In the genomic region with DNA sequence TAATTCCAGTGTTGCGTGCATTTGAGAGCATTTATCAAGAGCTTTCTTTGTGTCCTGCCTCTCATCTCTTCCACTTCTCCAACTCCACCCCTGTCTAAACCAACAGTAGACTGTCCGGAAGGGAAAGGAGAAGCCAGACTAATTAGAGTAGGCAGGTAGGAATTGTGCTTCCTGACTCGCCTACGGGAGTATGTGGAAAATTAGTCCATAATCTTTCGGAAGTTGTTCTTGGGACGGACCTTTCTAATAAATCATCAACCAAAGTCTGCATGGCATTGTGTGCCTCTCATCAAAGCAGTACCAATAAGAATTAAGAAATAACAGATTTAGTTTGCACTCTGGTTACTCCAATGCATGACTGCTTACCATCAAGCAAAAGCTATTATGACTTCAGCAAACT, we compare ENCODE assay signal across 8 mouse cellular contexts. TPM values are rescaled to one million over a fixed set of nuclear protein-coding genes. Genes with fewer than 3 reads are reported as not detected.
A peak's percentile ranks its signal among the peaks of the same experiment; 100 is the strongest.
DNase-seq lines count a peak whose midpoint lies in the region; ATAC-seq and TF ChIP-seq lines count a peak whose summit lies in the region.

No protein-coding gene starts in this region.

- no peak for ATAC-seq in embryonic facial prominence, embryonic 13.5 days (ENCODE audit: insufficient number of reproducible peaks, insufficient read depth, low FRiP score, low TSS enrichment, low read depth)
- ATAC-seq in hindbrain, embryonic 14.5 days (ENCODE audit: low FRiP score): no peak
- ATAC-seq in midbrain, embryonic 14.5 days (ENCODE audit: low FRiP score, low TSS enrichment): no peak

- no peaks in the 10 kb centered on the region for H3K27me3 ChIP-seq in kidney, adult 2 months (replicated peaks; ENCODE audit: control insufficient read depth, insufficient read depth, low read length)
- no peaks in the 10 kb centered on the region for H3K27me3 ChIP-seq in embryonic facial prominence, embryonic 13.5 days
- no peaks in the 10 kb centered on the region for H3K27me3 ChIP-seq in hindbrain, embryonic 14.5 days (ENCODE audit: control insufficient read depth, insufficient read depth, low read length)
- no peaks in the 10 kb centered on the region for H3K27me3 ChIP-seq in midbrain, embryonic 14.5 days (ENCODE audit: control insufficient read depth, insufficient read depth, low read length)

- 27% methylated on average over 6 of the region's 6 CpGs for WGBS in kidney, adult 2 months
- WGBS in embryonic facial prominence, embryonic 13.5 days: 71% methylated on average over 6 of the region's 6 CpGs
- 86% methylated on average over 6 of the region's 6 CpGs for WGBS in hindbrain, embryonic 14.5 days
- 88% methylated on average over 6 of the region's 6 CpGs for WGBS in midbrain, embryonic 14.5 days

- peak overlapping the region; percentile 92 for H3K27ac ChIP-seq in kidney, adult 2 months (ENCODE audit: insufficient read depth, low read depth, low read length)
- H3K27ac ChIP-seq in embryonic facial prominence, embryonic 13.5 days: 0 out of 2 replicates have a peak overlapping the region, but pooled peaks have one; percentile 97
- H3K27ac ChIP-seq in hindbrain, embryonic 14.5 days: no peak overlapping the region
- H3K27ac ChIP-seq in midbrain, embryonic 14.5 days (replicated peaks; ENCODE audit: low read depth, low read length): no peak overlapping the region

- DNase-seq in kidney, adult 2 months: peak; percentile 61
- no peak for DNase-seq in kidney, adult 11 months
- DNase-seq in hindbrain, embryonic 14.5 days (ENCODE audit: low spot score): no peak
- no peak for DNase-seq in midbrain, embryonic 14.5 days
- DNase-seq in cerebellum, adult 9-11 months: no peak
- no peak for DNase-seq in thymus, adult 18-20 months
- DNase-seq in T-cell, adult 2 months (ENCODE audit: low spot score): no peak

- H3K9me3 ChIP-seq in embryonic facial prominence, embryonic 13.5 days: no peaks in the 10 kb centered on the region
- H3K9me3 ChIP-seq in hindbrain, embryonic 14.5 days (ENCODE audit: control insufficient read depth, low read length): no peaks in the 10 kb centered on the region
- H3K9me3 ChIP-seq in midbrain, embryonic 14.5 days (ENCODE audit: control insufficient read depth, low read length): no peaks in the 10 kb centered on the region

- H3K36me3 ChIP-seq in kidney, adult 2 months (ENCODE audit: control insufficient read depth, insufficient read depth, low read length): no peaks in the 10 kb centered on the region
- no peaks in the 10 kb centered on the region for H3K36me3 ChIP-seq in embryonic facial prominence, embryonic 13.5 days
- H3K36me3 ChIP-seq in hindbrain, embryonic 14.5 days (replicated peaks; ENCODE audit: control insufficient read depth, insufficient read depth): no peaks in the 10 kb centered on the region
- H3K36me3 ChIP-seq in midbrain, embryonic 14.5 days (ENCODE audit: control insufficient read depth, insufficient read depth, low read length): no peaks in the 10 kb centered on the region

- TF ChIP-seq CTCF in kidney, adult 2 months (conservative IDR thresholded peaks at IDR 0.05; ENCODE audit: insufficient read depth, insufficient read length, low read depth, low read length): no peak

- peak overlapping the region; percentile 76 for H3K4me2 ChIP-seq in embryonic facial prominence, embryonic 13.5 days
- peak overlapping the region; percentile 55 for H3K4me2 ChIP-seq in hindbrain, embryonic 14.5 days (replicated peaks)
- H3K4me2 ChIP-seq in midbrain, embryonic 14.5 days (ENCODE audit: low read length): peak overlapping the region; percentile 62

- H3K4me3 ChIP-seq in kidney, adult 2 months (ENCODE audit: insufficient read depth, low read depth, low read length): peak overlapping the region; percentile 98
- peak overlapping the region; percentile 85 for H3K4me3 ChIP-seq in embryonic facial prominence, embryonic 13.5 days
- peak overlapping the region; percentile 85; the same call in 1 of the 2 replicates for H3K4me3 ChIP-seq in hindbrain, embryonic 14.5 days (replicated peaks; ENCODE audit: low read length)
- peak overlapping the region; percentile 90 for H3K4me3 ChIP-seq in midbrain, embryonic 14.5 days (replicated peaks; ENCODE audit: low read depth, low read length)

- peaks cover 11% of the 10 kb centered on the region for H3K4me1 ChIP-seq in kidney, adult 2 months (ENCODE audit: control insufficient read depth, insufficient read depth, low read length)
- H3K4me1 ChIP-seq in embryonic facial prominence, embryonic 13.5 days: peaks cover 5% of the 10 kb centered on the region; the same call in 1 of the 2 replicates
- H3K4me1 ChIP-seq in hindbrain, embryonic 14.5 days (replicated peaks; ENCODE audit: control insufficient read depth, insufficient read depth, low read length): peaks cover 24% of the 10 kb centered on the region
- H3K4me1 ChIP-seq in midbrain, embryonic 14.5 days (ENCODE audit: control insufficient read depth, insufficient read depth, low read length): peaks cover 18% of the 10 kb centered on the region

- H3K9ac ChIP-seq in embryonic facial prominence, embryonic 13.5 days: peak overlapping the region; percentile 90; the same call in 1 of the 2 replicates
- H3K9ac ChIP-seq in hindbrain, embryonic 14.5 days: peak overlapping the region; percentile 65; the same call in 1 of the 2 replicates
- H3K9ac ChIP-seq in midbrain, embryonic 14.5 days (replicated peaks; ENCODE audit: low read length): no peak overlapping the region

- TF ChIP-seq POLR2A in kidney, adult 2 months (IDR thresholded peaks at IDR 0.05; ENCODE audit: low read depth, low read length): no peak

RNA-seq across cellular contexts. Expression of gene Gopc, which starts 1.1 kb away (rescaled TPM):
- 5.4 and 8.5 TPM in 2 replicates for polyA plus RNA-seq in kidney, adult 2 months (2012; rRNA removed)
- polyA plus RNA-seq in embryonic facial prominence, embryonic 13.5 days (2015; fragmentation: Nextera tagmentation; extraction: Ambion mirVana): 19.3 and 20.3 TPM in 2 replicates
- 26.1 and 27.4 TPM in 2 replicates for polyA plus RNA-seq in hindbrain, embryonic 14.5 days (2014; fragmentation: Nextera tagmentation; extraction: Ambion mirVana)
- 19.2 and 24.5 TPM in 2 replicates for polyA plus RNA-seq in midbrain, embryonic 14.5 days (2014; fragmentation: Nextera tagmentation; extraction: Ambion mirVana)

RNA-seq across cellular contexts. Expression of gene Nepn, which starts 5.8 kb away (rescaled TPM):
- polyA plus RNA-seq in kidney, adult 2 months (2012; rRNA removed): 27.7 and 29.6 TPM in 2 replicates
- polyA plus RNA-seq in embryonic facial prominence, embryonic 13.5 days (2015; fragmentation: Nextera tagmentation; extraction: Ambion mirVana): not detected in 2 replicates
- polyA plus RNA-seq in hindbrain, embryonic 14.5 days (2014; fragmentation: Nextera tagmentation; extraction: Ambion mirVana): not detected in 2 replicates
- not detected in 2 replicates for polyA plus RNA-seq in midbrain, embryonic 14.5 days (2014; fragmentation: Nextera tagmentation; extraction: Ambion mirVana)

RNA-seq across cellular contexts. Expression of gene Gm26741, which starts 24.5 kb away (rescaled TPM):
- polyA plus RNA-seq in kidney, adult 2 months (2012; rRNA removed): not detected in 2 replicates
- polyA plus RNA-seq in embryonic facial prominence, embryonic 13.5 days (2015; fragmentation: Nextera tagmentation; extraction: Ambion mirVana): not detected in 2 replicates
- not detected in 2 replicates for polyA plus RNA-seq in hindbrain, embryonic 14.5 days (2014; fragmentation: Nextera tagmentation; extraction: Ambion mirVana)
- polyA plus RNA-seq in midbrain, embryonic 14.5 days (2014; fragmentation: Nextera tagmentation; extraction: Ambion mirVana): not detected in 2 replicates

RNA-seq across cellular contexts. Expression of gene Nus1, which starts 34.3 kb away (rescaled TPM):
- 58.8 and 65.4 TPM in 2 replicates for polyA plus RNA-seq in kidney, adult 2 months (2012; rRNA removed)
- polyA plus RNA-seq in embryonic facial prominence, embryonic 13.5 days (2015; fragmentation: Nextera tagmentation; extraction: Ambion mirVana): 14.9 and 18.0 TPM in 2 replicates
- polyA plus RNA-seq in hindbrain, embryonic 14.5 days (2014; fragmentation: Nextera tagmentation; extraction: Ambion mirVana): 24.8 and 25.1 TPM in 2 replicates
- 23.0 and 23.5 TPM in 2 replicates for polyA plus RNA-seq in midbrain, embryonic 14.5 days (2014; fragmentation: Nextera tagmentation; extraction: Ambion mirVana)

Comparison
In these comparisons a context has a peak if more than half of its experiments do, and no peak if none do; other contexts are left out.
1. H3K27ac ChIP-seq: peak in kidney, adult 2 months (single experiment) and embryonic facial prominence, embryonic 13.5 days (single experiment); none in hindbrain, embryonic 14.5 days (single experiment) and midbrain, embryonic 14.5 days (single experiment).
2. RNA of gene Nepn, which starts 5.8 kb away (polyA plus RNA-seq): 27.7 to 29.6 TPM in kidney, adult 2 months; not detected in embryonic facial prominence, embryonic 13.5 days, not detected in hindbrain, embryonic 14.5 days and not detected in midbrain, embryonic 14.5 days; every median in the first group is over 10 times any median in the second.
3. Peak in every context shown above with its lines, with median percentiles within 50 percentile points of each other: H3K4me3 ChIP-seq and H3K4me2 ChIP-seq.